Comparison of ENCODE assay signal across 25 mouse cellular contexts in genomic region chr6:140490220-140490619, GRCm38 (mm10).
DNase-seq lines count a peak whose midpoint lies in the region; ATAC-seq and TF ChIP-seq lines count a peak whose summit lies in the region.
"Had no signal": no experiment of that assay in that cellular context is flagged by ENCODE, and none has a peak within 500 bp of the region (broad histone marks: within the 10 kb centered on the region; RNA-seq: fewer than 3 reads in every experiment).

No protein-coding gene starts in this region.

- no peak overlapping the region for H3K4me3 ChIP-seq in heart, embryonic 10.5 days
- no peak overlapping the region for H3K4me3 ChIP-seq in heart, adult 2 months
- H3K4me3 ChIP-seq in midbrain, embryonic 15.5 days: no peak overlapping the region
- H3K4me3 ChIP-seq in midbrain, embryonic 13.5 days (replicated peaks): no peak overlapping the region
- no peak overlapping the region for H3K4me3 ChIP-seq in olfactory bulb, adult 2 months (ENCODE audit: insufficient read depth, low read depth, low read length)
- H3K4me3 ChIP-seq: embryonic facial prominence, embryonic 12.5 days; forebrain, embryonic 10.5 days; forebrain, embryonic 15.5 days; hindbrain, embryonic 13.5 days; kidney, embryonic 15.5 days; liver, embryonic 15.5 days; neural tube, embryonic 15.5 days had no signal

- 0 out of 2 replicates have a peak overlapping the region, but pooled peaks have one; percentile 5 for H3K27ac ChIP-seq in heart, embryonic 10.5 days
- H3K27ac ChIP-seq in heart, adult 2 months: no peak overlapping the region
- peak overlapping the region; percentile 3; the same call in 1 of the 2 replicates for H3K27ac ChIP-seq in midbrain, embryonic 15.5 days
- no peak overlapping the region for H3K27ac ChIP-seq in midbrain, embryonic 13.5 days
- H3K27ac ChIP-seq in olfactory bulb, adult 2 months (ENCODE audit: insufficient read depth, low read depth, low read length): peak overlapping the region; percentile 91
- H3K27ac ChIP-seq: forebrain, embryonic 10.5 days; forebrain, embryonic 15.5 days; kidney, embryonic 15.5 days; liver, embryonic 15.5 days had no signal

- TF ChIP-seq CTCF in heart, adult 2 months (IDR thresholded peaks at IDR 0.05): no peak
- TF ChIP-seq CTCF in olfactory bulb, adult 2 months (IDR thresholded peaks at IDR 0.05; ENCODE audit: insufficient read depth, low read depth, low read length): no peak

- H3K4me1 ChIP-seq in heart, embryonic 10.5 days: peaks cover 28% of the 10 kb centered on the region
- peaks cover 10% of the 10 kb centered on the region for H3K4me1 ChIP-seq in heart, adult 2 months (ENCODE audit: control insufficient read depth, insufficient read depth, low read length)
- H3K4me1 ChIP-seq in midbrain, embryonic 15.5 days: peaks cover 18% of the 10 kb centered on the region
- peaks cover 18% of the 10 kb centered on the region for H3K4me1 ChIP-seq in midbrain, embryonic 13.5 days (replicated peaks)
- H3K4me1 ChIP-seq in olfactory bulb, adult 2 months (ENCODE audit: control insufficient read depth, insufficient read depth, low read length): peaks cover 14% of the 10 kb centered on the region

- intact Hi-C loops in heart, adult 2 months (cut with DNase I): no loop called here

- no peak for DNase-seq in heart, embryonic 10.5 days (ENCODE audit: low spot score)
- DNase-seq in heart, adult 2 months: no peak
- DNase-seq in testis, postnatal 10 days (ENCODE audit: low spot score): no peak
- DNase-seq: adrenal gland, postnatal 25 days; B cell, adult 2 months; kidney, adult 18-20 months; kidney, postnatal 36 days; layer of hippocampus, postnatal 36 days; liver; lung, embryonic 14.5 days; lung, postnatal 14 days; spleen, adult 18-20 months; thymus, postnatal 4 days had no signal

- ATAC-seq in midbrain, embryonic 15.5 days (replicated peaks): peak; percentile 27; the same call in 1 of the 2 replicates
- ATAC-seq in midbrain, embryonic 13.5 days: no peak

- H3K4me2 ChIP-seq in midbrain, embryonic 15.5 days: no peak overlapping the region
- H3K4me2 ChIP-seq in midbrain, embryonic 13.5 days (replicated peaks): no peak overlapping the region
- H3K4me2 ChIP-seq: embryonic facial prominence, embryonic 12.5 days; forebrain, embryonic 15.5 days; hindbrain, embryonic 13.5 days; kidney, embryonic 15.5 days; liver, embryonic 15.5 days; midbrain, embryonic 11.5 days had no signal

- H3K27me3 ChIP-seq in heart, embryonic 10.5 days (ENCODE audit: insufficient read depth, poor library complexity, severe bottlenecking): no peaks in the 10 kb centered on the region
- no peaks in the 10 kb centered on the region for H3K27me3 ChIP-seq in heart, adult 2 months (ENCODE audit: control insufficient read depth, insufficient read depth, low read length)
- H3K27me3 ChIP-seq in midbrain, embryonic 15.5 days (replicated peaks): no peaks in the 10 kb centered on the region
- H3K27me3 ChIP-seq in midbrain, embryonic 13.5 days: no peaks in the 10 kb centered on the region
- H3K27me3 ChIP-seq: embryonic facial prominence, embryonic 12.5 days; forebrain, embryonic 15.5 days; heart, embryonic 15.5 days; hindbrain, embryonic 13.5 days; kidney, embryonic 15.5 days; liver, embryonic 15.5 days; neural tube, embryonic 15.5 days had no signal

- H3K9me3 ChIP-seq in heart, embryonic 10.5 days: no peaks in the 10 kb centered on the region
- H3K9me3 ChIP-seq in midbrain, embryonic 15.5 days: no peaks in the 10 kb centered on the region
- H3K9me3 ChIP-seq in midbrain, embryonic 13.5 days: no peaks in the 10 kb centered on the region
- H3K9me3 ChIP-seq: embryonic facial prominence, embryonic 12.5 days; forebrain, embryonic 10.5 days; forebrain, embryonic 15.5 days; heart, embryonic 15.5 days; hindbrain, embryonic 13.5 days; kidney, embryonic 15.5 days; liver, embryonic 15.5 days; neural tube, embryonic 15.5 days had no signal

- no peak for TF ChIP-seq POLR2A in heart, adult 2 months (IDR thresholded peaks at IDR 0.05; ENCODE audit: insufficient read depth, low read depth, low read length)
- TF ChIP-seq POLR2A in olfactory bulb, adult 2 months (IDR thresholded peaks at IDR 0.05; ENCODE audit: insufficient read depth, low read depth, low read length): no peak

- H3K36me3 ChIP-seq in heart, embryonic 10.5 days: no peaks in the 10 kb centered on the region
- H3K36me3 ChIP-seq in heart, adult 2 months (ENCODE audit: control insufficient read depth, insufficient read depth, low read length): 0 out of 2 replicates have a peak, but pooled peaks cover 2% of the 10 kb centered on the region
- H3K36me3 ChIP-seq in midbrain, embryonic 15.5 days (replicated peaks): no peaks in the 10 kb centered on the region
- no peaks in the 10 kb centered on the region for H3K36me3 ChIP-seq in midbrain, embryonic 13.5 days
- H3K36me3 ChIP-seq: embryonic facial prominence, embryonic 12.5 days; forebrain, embryonic 15.5 days; heart, embryonic 15.5 days; hindbrain, embryonic 13.5 days; kidney, embryonic 15.5 days; liver, embryonic 15.5 days; neural tube, embryonic 15.5 days had no signal

- H3K9ac ChIP-seq in heart, adult 2 months (ENCODE audit: low read depth, low read length): no peak overlapping the region
- H3K9ac ChIP-seq in midbrain, embryonic 15.5 days: no peak overlapping the region
- no peak overlapping the region for H3K9ac ChIP-seq in midbrain, embryonic 13.5 days (replicated peaks)
- H3K9ac ChIP-seq: embryonic facial prominence, embryonic 12.5 days; forebrain, embryonic 15.5 days; heart, embryonic 15.5 days; hindbrain, embryonic 13.5 days; kidney, embryonic 15.5 days; liver, embryonic 15.5 days; lung, embryonic 14.5 days; neural tube, embryonic 15.5 days had no signal

- H3K79me2 ChIP-seq in heart, adult 2 months (replicated peaks; ENCODE audit: control insufficient read depth, insufficient read depth, low read length): no peaks in the 10 kb centered on the region

- 81% methylated on average over 4 of the region's 4 CpGs for WGBS in heart, embryonic 10.5 days
- whole genome bisulfite sequencing in heart, adult 2 months: 76% methylated on average over 4 of the region's 4 CpGs
- 79% methylated on average over 4 of the region's 4 CpGs for WGBS in midbrain, embryonic 15.5 days
- 79% methylated on average over 4 of the region's 4 CpGs for WGBS in midbrain, embryonic 13.5 days
- 45% methylated on average over 4 of the region's 4 CpGs for WGBS in olfactory bulb, adult 2 months

- no peak for TF ChIP-seq EP300 in heart, adult 2 months (IDR thresholded peaks at IDR 0.05; ENCODE audit: insufficient read depth, low read depth, low read length)

Comparison
In these comparisons a context has a peak if more than half of its experiments do, and no peak if none do; other contexts are left out.
1. H3K27ac ChIP-seq: peak in heart, embryonic 10.5 days (single experiment), midbrain, embryonic 15.5 days (single experiment) and olfactory bulb, adult 2 months (single experiment); none in heart, adult 2 months (single experiment) and midbrain, embryonic 13.5 days (single experiment).